Mouse (Mus musculus): Measurements from ENCODE around the gene Fbxl4.
"Not testable (repeated sequence)": the region's sequence is repeated elsewhere in the genome, so short reads cannot be mapped to it uniquely, and the experiment has no call there.

The Fbxl4 gene

DNA sequence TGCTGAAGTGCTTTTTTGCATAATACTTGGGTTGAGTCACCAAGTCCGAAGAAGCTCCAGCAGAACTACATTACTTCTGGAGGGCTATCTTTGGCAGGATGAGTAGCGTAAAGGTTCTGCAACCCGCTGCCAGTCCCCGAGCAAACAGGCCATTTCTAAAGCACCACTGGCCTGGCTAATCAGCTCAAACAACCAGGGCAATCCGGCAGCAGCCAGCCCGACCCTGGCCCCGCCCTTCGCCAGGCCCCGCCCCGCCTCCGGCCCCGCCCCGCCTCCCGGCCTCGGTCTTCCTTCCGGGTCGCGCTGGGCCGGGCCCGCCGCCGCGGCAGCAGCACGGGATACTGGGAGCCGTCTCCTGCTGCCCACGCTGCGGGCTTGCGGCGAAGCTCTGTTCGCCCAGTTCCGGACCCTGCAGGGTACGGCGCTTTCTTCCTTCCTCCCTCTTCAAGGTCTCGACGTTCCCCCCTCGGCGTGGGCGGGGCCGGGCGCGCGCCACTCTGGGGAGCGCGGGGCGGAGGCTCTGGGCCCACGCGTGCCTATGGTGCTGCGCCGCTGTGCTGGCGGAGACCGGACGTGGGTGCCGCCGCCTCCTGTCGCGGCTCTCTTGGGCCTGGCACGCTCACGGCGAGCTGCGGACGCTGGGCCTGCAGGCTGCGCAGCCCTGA lies at the start of gene Fbxl4:
Fbxl4 (plus strand) TSS at position 278 of the 665 bp plus-strand sequence.
- Histone ChIP-seq H3K4me1 (replicated peaks; ENCODE audit: low read depth, low read length) (peaks cover 22% of the 10 kb centered on the region), H3K36me3 (ENCODE audit: insufficient read depth, low read length) (no peaks in the 10 kb centered on the region), H3K27me3 (ENCODE audit: insufficient read depth, low read length) (no peaks in the 10 kb centered on the region), H3K9me3 (ENCODE audit: low read length) (peaks cover 32% of the 10 kb centered on the region), H3K4me3 (replicated peaks; ENCODE audit: low read length) (peak within 1 kb of the TSS; percentile 90)
- TF ChIP-seq CTCF (conservative IDR thresholded peaks at IDR 0.05; ENCODE audit: low read length): no peak
- TF ChIP-seq POU5F1 (IDR thresholded peaks at IDR 0.05; ENCODE audit: borderline replicate concordance, low read length): no peak

GRCm38 (mm10) chr4:22314564-22314963 lies 42.8 kb upstream of the Fbxl4 start:
- Histone ChIP-seq H3K27me3 (ENCODE audit: insufficient read depth, low read length) (no peaks in the 10 kb centered on the region), H3K4me1 (replicated peaks; ENCODE audit: low read depth, low read length) (no peaks in the 10 kb centered on the region), H3K36me3 (ENCODE audit: insufficient read depth, low read length) (no peaks in the 10 kb centered on the region), H3K4me3 (replicated peaks; ENCODE audit: low read length) (no peak overlapping the region), H3K9me3 (ENCODE audit: low read length) (no peaks in the 10 kb centered on the region)
- TF ChIP-seq NANOG (IDR thresholded peaks at IDR 0.05; ENCODE audit: borderline replicate concordance, low read length): no peak

- Histone ChIP-seq H3K9me3 (ENCODE audit: low read length) (no peaks in the 10 kb centered on the region), H3K27me3 (ENCODE audit: insufficient read depth, low read length) (no peaks in the 10 kb centered on the region), H3K36me3 (ENCODE audit: insufficient read depth, low read length) (no peaks in the 10 kb centered on the region), H3K4me3 (replicated peaks; ENCODE audit: low read length) (no peak overlapping the region), H3K4me1 (replicated peaks; ENCODE audit: low read depth, low read length) (no peaks in the 10 kb centered on the region)
- TF ChIP-seq POU5F1 (IDR thresholded peaks at IDR 0.05; ENCODE audit: borderline replicate concordance, low read length) (no peak), CTCF (conservative IDR thresholded peaks at IDR 0.05; ENCODE audit: low read length) (no peak), NANOG (IDR thresholded peaks at IDR 0.05; ENCODE audit: borderline replicate concordance, low read length) (no peak)
Measured at GRCm38 (mm10) chr4:22342816-22343573, 14.3 kb upstream of the Fbxl4 start.

DNA sequence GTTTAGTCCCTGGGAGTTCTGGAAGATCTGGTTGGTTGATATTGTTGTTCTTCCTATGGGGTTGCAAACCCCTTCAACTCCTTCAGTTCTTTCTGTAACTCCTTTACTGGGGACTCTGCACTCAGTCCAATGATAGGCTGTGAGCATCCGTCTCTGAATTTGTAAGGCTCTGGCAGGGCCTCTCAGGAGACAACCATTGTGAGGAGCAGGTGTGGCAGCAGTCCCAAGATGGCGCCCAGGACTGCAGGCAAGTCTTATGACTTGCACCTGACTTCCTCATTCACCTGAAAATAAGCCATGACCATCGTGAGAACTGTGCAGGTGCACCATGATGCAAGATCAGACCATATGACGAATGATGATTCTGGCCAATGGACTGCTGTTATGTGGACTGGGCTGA lies 8.3 kb upstream of the Fbxl4 start:
- H3K27me3 ChIP-seq (ENCODE audit: insufficient read depth, low read length); H3K4me3 ChIP-seq (replicated peaks; ENCODE audit: low read length); H3K4me1 ChIP-seq (replicated peaks; ENCODE audit: low read depth, low read length); H3K36me3 ChIP-seq (ENCODE audit: insufficient read depth, low read length): not testable (repeated sequence)
- peaks cover 31% of the 10 kb centered on the region for H3K9me3 ChIP-seq (ENCODE audit: low read length)

DNA sequence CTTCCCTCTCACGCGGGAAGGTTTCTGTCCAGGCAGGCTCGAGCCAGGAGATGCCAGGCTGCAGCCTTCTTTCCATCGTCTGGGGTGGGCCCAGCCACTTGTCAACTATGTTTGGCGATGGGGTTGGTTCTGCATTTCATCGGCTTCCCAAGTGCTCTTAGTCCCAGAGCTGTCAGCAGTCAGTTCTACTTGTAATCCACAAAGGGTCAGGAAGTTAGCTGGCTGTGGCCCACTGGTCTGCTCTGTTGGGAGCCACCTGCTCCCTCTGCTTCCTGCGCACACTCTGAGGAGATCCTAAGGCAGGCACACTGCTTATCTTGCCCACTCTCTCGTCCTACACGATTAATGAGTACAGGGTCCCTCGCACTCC lies 573 bp downstream of the Fbxl4 start:
- H3K27me3 ChIP-seq (ENCODE audit: insufficient read depth, low read length): no peaks in the 10 kb centered on the region
- peaks cover 27% of the 10 kb centered on the region for H3K9me3 ChIP-seq (ENCODE audit: low read length)
- peak overlapping the region; percentile 90 for H3K4me3 ChIP-seq (replicated peaks; ENCODE audit: low read length)
- peaks cover 22% of the 10 kb centered on the region for H3K4me1 ChIP-seq (replicated peaks; ENCODE audit: low read depth, low read length)
- H3K36me3 ChIP-seq (ENCODE audit: insufficient read depth, low read length): no peaks in the 10 kb centered on the region
- TF ChIP-seq POU5F1 (IDR thresholded peaks at IDR 0.05; ENCODE audit: borderline replicate concordance, low read length) (no peak), CTCF (conservative IDR thresholded peaks at IDR 0.05; ENCODE audit: low read length) (no peak), NANOG (IDR thresholded peaks at IDR 0.05; ENCODE audit: borderline replicate concordance, low read length) (no peak)

DNA sequence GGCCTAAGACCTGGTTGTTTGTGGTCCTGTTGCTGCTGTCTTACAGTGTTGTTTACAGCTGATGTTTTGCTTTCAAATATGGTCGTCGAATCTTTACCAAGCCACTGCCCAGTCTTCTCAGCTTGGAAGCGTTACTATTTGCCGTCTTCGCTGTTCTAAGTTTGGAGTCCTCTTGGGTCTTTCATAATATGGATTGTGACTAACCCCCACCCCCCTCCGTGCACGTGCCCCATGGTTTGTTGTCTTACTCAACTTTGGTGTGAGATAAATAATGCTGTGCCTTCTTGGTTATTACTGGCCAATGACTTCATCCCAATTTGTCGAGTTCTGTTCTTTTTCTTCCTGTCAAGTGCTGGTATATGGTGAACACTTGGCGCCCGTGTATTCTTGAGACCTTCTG lies 1.1 kb downstream of the Fbxl4 start:
- TF ChIP-seq CTCF (conservative IDR thresholded peaks at IDR 0.05; ENCODE audit: low read length) (no peak), NANOG (IDR thresholded peaks at IDR 0.05; ENCODE audit: borderline replicate concordance, low read length) (no peak), POU5F1 (IDR thresholded peaks at IDR 0.05; ENCODE audit: borderline replicate concordance, low read length) (no peak)
- H3K36me3 ChIP-seq (ENCODE audit: insufficient read depth, low read length): no peaks in the 10 kb centered on the region
- H3K27me3 ChIP-seq (ENCODE audit: insufficient read depth, low read length): no peaks in the 10 kb centered on the region

GRCm38 (mm10) chr4:22367368-22367767 lies 10.0 kb downstream of the Fbxl4 start:
- Histone ChIP-seq H3K36me3 (ENCODE audit: insufficient read depth, low read length) (no peaks in the 10 kb centered on the region; the same call in 1 of the 2 replicates), H3K4me1 (replicated peaks; ENCODE audit: low read depth, low read length) (peaks cover 6% of the 10 kb centered on the region; the same call in 1 of the 2 replicates), H3K9me3 (ENCODE audit: low read length) (no peaks in the 10 kb centered on the region), H3K4me3 (replicated peaks; ENCODE audit: low read length) (no peak overlapping the region), H3K27me3 (ENCODE audit: insufficient read depth, low read length) (no peaks in the 10 kb centered on the region)
- TF ChIP-seq CTCF (conservative IDR thresholded peaks at IDR 0.05; ENCODE audit: low read length) (peak; percentile 16; the same call in 1 of the 2 replicates), POU5F1 (IDR thresholded peaks at IDR 0.05; ENCODE audit: borderline replicate concordance, low read length) (no peak)

More for the DNA sequence above, 1.1 kb downstream of the Fbxl4 start:
- Histone ChIP-seq H3K4me1 (replicated peaks; ENCODE audit: low read depth, low read length) (peaks cover 22% of the 10 kb centered on the region), H3K9me3 (ENCODE audit: low read length) (peaks cover 21% of the 10 kb centered on the region), H3K4me3 (replicated peaks; ENCODE audit: low read length) (peak overlapping the region; percentile 90)

DNA sequence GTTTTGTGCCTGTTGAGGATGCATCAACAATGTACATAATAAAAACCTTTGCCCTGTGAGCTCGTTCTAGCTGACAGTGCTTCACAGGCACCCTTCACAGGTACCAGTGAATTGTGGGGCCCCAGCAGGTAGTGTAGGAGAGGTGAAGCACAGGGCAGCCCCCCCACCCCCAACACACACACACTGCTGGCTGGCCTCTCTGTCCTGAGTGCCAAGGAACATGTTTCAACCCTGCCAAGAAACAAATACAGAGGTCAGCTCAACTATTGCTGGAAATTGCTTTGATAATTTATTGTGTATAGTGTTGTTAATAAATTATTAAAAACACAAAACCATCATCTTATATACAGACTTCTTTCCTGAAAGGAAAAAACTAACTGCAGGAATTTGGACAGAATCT lies 21.2 kb downstream of the Fbxl4 start:
- Histone ChIP-seq H3K4me1 (replicated peaks; ENCODE audit: low read depth, low read length) (no peaks in the 10 kb centered on the region), H3K4me3 (replicated peaks; ENCODE audit: low read length) (no peak overlapping the region), H3K36me3 (ENCODE audit: insufficient read depth, low read length) (peaks cover 11% of the 10 kb centered on the region), H3K27me3 (ENCODE audit: insufficient read depth, low read length) (no peaks in the 10 kb centered on the region), H3K9me3 (ENCODE audit: low read length) (no peaks in the 10 kb centered on the region)
- TF ChIP-seq CTCF (conservative IDR thresholded peaks at IDR 0.05; ENCODE audit: low read length) (no peak), POU5F1 (IDR thresholded peaks at IDR 0.05; ENCODE audit: borderline replicate concordance, low read length) (no peak), NANOG (IDR thresholded peaks at IDR 0.05; ENCODE audit: borderline replicate concordance, low read length) (no peak)

DNA sequence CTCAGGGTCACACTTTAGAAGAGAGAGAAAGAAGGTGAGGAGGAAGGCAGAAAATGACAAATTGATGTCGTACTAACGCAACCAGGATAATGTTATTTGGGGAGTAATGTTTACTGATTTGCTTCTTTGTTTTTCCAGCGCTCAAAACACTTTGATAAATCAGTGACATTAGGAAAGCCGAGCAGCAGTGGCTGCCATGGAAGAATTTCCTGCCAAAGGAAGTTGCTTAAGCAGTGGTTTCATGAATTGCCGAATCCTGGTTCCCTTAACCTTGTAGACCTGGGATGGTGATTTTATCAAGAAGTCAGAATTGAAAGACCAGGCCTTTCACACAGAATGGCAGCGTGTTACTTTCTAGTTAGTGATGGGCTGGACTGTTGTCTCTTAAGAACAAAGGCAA lies 23.3 kb downstream of the Fbxl4 start:
- Histone ChIP-seq H3K27me3 (ENCODE audit: insufficient read depth, low read length) (no peaks in the 10 kb centered on the region), H3K4me3 (replicated peaks; ENCODE audit: low read length) (no peak overlapping the region), H3K4me1 (replicated peaks; ENCODE audit: low read depth, low read length) (no peaks in the 10 kb centered on the region), H3K9me3 (ENCODE audit: low read length) (no peaks in the 10 kb centered on the region), H3K36me3 (ENCODE audit: insufficient read depth, low read length) (peaks cover 11% of the 10 kb centered on the region)
- TF ChIP-seq NANOG (IDR thresholded peaks at IDR 0.05; ENCODE audit: borderline replicate concordance, low read length) (no peak), POU5F1 (IDR thresholded peaks at IDR 0.05; ENCODE audit: borderline replicate concordance, low read length) (no peak)

All from E14TG2a.4 (cell line).